Mouse (Mus musculus): ENCODE measurements around the gene Tk1.

DNA sequence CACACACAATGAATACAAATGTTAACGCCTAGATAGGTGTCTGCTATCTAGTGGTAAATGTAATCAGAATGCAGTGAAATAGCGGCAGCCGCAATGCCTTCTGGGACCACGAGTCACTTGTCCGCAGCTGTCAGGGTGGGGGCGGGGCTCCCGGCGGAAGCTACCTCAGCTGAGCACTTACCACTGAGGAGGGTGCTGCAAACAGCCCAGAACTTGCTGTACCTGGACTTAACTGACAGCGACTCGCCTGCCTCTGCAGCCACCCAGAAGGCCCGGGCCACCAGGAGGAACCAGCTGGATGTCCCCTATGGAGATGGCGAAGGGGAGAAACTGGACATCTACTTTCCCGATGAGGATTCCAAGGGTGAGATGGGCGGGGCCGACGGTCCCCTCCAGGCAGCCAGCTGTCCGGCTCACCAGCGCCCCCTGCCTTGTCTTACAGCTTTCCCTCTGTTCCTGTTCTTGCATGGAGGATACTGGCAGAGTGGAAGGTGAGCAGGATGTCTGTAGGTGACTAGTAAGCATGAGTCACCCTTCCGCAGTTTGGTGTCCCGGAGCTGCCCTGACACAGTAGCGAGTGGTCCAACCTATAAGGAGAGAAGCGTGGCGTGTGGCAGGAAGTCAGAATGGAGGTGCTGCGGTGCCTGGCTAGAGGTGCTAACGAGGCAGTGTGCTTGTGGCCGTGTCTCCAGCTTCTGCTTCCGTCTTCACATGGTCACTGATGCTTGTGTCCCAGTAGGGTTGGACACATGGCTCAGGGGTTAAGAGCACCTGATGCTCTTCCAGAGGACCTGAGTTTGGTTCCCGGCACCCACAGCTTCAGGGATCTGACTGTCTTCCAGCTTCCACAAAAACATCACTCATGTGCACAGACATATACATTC lies 6.4 kb upstream of the Tk1 start:
- TF ChIP-seq POLR2A (IDR thresholded peaks at IDR 0.05; ENCODE audit: borderline replicate concordance, insufficient read depth, low read length) (no peak), CTCF (IDR thresholded peaks at IDR 0.05; ENCODE audit: borderline replicate concordance, insufficient read depth, low read depth, low read length) (peak; percentile 57; the same call in 1 of the 2 replicates)

Data from cerebellum, adult 2 months (tissue).